Comparison of ENCODE assay signal across 29 mouse cellular contexts in genomic region chr7:139149373-139149772, GRCm38 (mm10).
DNase-seq lines count a peak whose midpoint lies in the region; ATAC-seq and TF ChIP-seq lines count a peak whose summit lies in the region.
"Had no signal": no experiment of that assay in that cellular context is flagged by ENCODE, and none has a peak within 500 bp of the region (broad histone marks: within the 10 kb centered on the region; RNA-seq: fewer than 3 reads in every experiment).

No protein-coding gene starts in this region.

- H3K4me2 ChIP-seq in lung, postnatal 0 days (replicated peaks; ENCODE audit: low read depth, low read length), result no peak overlapping the region
- H3K4me2 ChIP-seq: embryonic facial prominence, embryonic 12.5 days; forebrain, embryonic 15.5 days; liver, embryonic 15.5 days; lung, embryonic 15.5 days; neural tube, embryonic 13.5 days; stomach, embryonic 15.5 days had no signal

- no peaks in the 10 kb centered on the region for H3K27me3 ChIP-seq in lung, postnatal 0 days (replicated peaks; ENCODE audit: insufficient read depth, low read length)
- H3K27me3 ChIP-seq: forebrain, embryonic 15.5 days; lung, embryonic 15.5 days; neural tube, embryonic 13.5 days; stomach, embryonic 15.5 days had no signal

- H3K4me1 ChIP-seq in lung, postnatal 0 days (ENCODE audit: insufficient read depth, low read depth, low read length), result 0 out of 2 replicates have a peak, but pooled peaks cover 2% of the 10 kb centered on the region
- H3K4me1 ChIP-seq: liver, embryonic 15.5 days had no signal

- H3K9me3 ChIP-seq in lung, postnatal 0 days (ENCODE audit: low read length), result no peaks in the 10 kb centered on the region
- H3K9me3 ChIP-seq: embryonic facial prominence, embryonic 12.5 days; forebrain, embryonic 15.5 days; heart, embryonic 10.5 days; limb, embryonic 10.5 days; liver, embryonic 15.5 days; lung, embryonic 15.5 days; neural tube, embryonic 13.5 days; stomach, embryonic 15.5 days had no signal

- H3K36me3 ChIP-seq in lung, postnatal 0 days (ENCODE audit: insufficient read depth, low read length), result no peaks in the 10 kb centered on the region
- H3K36me3 ChIP-seq: embryonic facial prominence, embryonic 12.5 days; forebrain, embryonic 15.5 days; G1E; heart, embryonic 10.5 days; limb, embryonic 10.5 days; liver, embryonic 15.5 days; lung, embryonic 15.5 days; neural tube, embryonic 13.5 days; stomach, embryonic 15.5 days had no signal

- 36% methylated on average over 7 of the region's 7 CpGs for WGBS in lung, postnatal 0 days

- no peak overlapping the region for H3K4me3 ChIP-seq in lung, postnatal 0 days (ENCODE audit: low read depth, low read length)
- H3K4me3 ChIP-seq: embryonic facial prominence, embryonic 12.5 days; forebrain, embryonic 15.5 days; heart, embryonic 10.5 days; limb, embryonic 10.5 days; liver, embryonic 15.5 days; lung, embryonic 15.5 days; myocyte; neural tube, embryonic 13.5 days; stomach, embryonic 15.5 days had no signal

- intact Hi-C loops in left cerebral cortex, postnatal 14 days (cut with DNase I), result no loop called here
- intact Hi-C loops in left cerebral cortex, postnatal 10 days (cut with DNase I), result no loop called here
- intact Hi-C loops in left cerebral cortex, postnatal 25 days (cut with DNase I), result loop anchor here (1.0 kb wide), 1 partner anchor 15 kb away; no protein-coding TSS in a partner anchor

- ATAC-seq in lung, postnatal 0 days, result no peak
- ATAC-seq: forebrain, embryonic 15.5 days; midbrain, embryonic 16.5 days; Patski had no signal

- no peak for TF ChIP-seq EP300 in lung, postnatal 0 days (IDR thresholded peaks at IDR 0.05)

- peak; percentile 63 to 68 for DNase-seq in frontal cortex, adult 2 months (ENCODE audit: extremely low spot score in 1 of 2, low spot score in 1 of 2)
- DNase-seq in frontal cortex, postnatal 25 days (ENCODE audit: low spot score in 2 of 2), result no peak
- DNase-seq in left cerebral cortex, postnatal 14 days (ENCODE audit: low spot score in 2 of 2), result peak; percentile 44 to 61
- no peak for DNase-seq in left cerebral cortex, postnatal 10 days (ENCODE audit: extremely low spot score in 1 of 2, low spot score in 2 of 2)
- peak; percentile 83 for DNase-seq in brain, adult 2 months (ENCODE audit: low read depth, low spot score)
- DNase-seq in left cerebral cortex, postnatal 25 days (ENCODE audit: low spot score in 2 of 2), result peak; percentile 55 to 77
- DNase-seq in lung, postnatal 0 days (ENCODE audit: low spot score), result no peak
- DNase-seq: adrenal gland, postnatal 36 days; B cell, adult 2 months; cerebellum, adult 18-20 months; cerebellum, postnatal 25 days; heart, postnatal 4 days; kidney, adult 11 months; kidney, postnatal 4 days; layer of hippocampus, adult 9-11 months; liver; lung, postnatal 4 days had no signal

- no peak overlapping the region for H3K27ac ChIP-seq in lung, postnatal 0 days (ENCODE audit: low read length)
- H3K27ac ChIP-seq: embryonic facial prominence, embryonic 12.5 days; forebrain, embryonic 15.5 days; heart, embryonic 10.5 days; limb, embryonic 10.5 days; liver, embryonic 15.5 days; lung, embryonic 15.5 days; neural tube, embryonic 13.5 days; stomach, embryonic 15.5 days had no signal

- no peak for TF ChIP-seq CTCF in lung, postnatal 0 days (IDR thresholded peaks at IDR 0.05)

- no peak overlapping the region for H3K9ac ChIP-seq in lung, postnatal 0 days (replicated peaks; ENCODE audit: low read depth)
- H3K9ac ChIP-seq: embryonic facial prominence, embryonic 12.5 days; forebrain, embryonic 15.5 days; liver, embryonic 15.5 days; lung, embryonic 15.5 days; neural tube, embryonic 13.5 days; stomach, embryonic 15.5 days had no signal

Comparison
In these comparisons a context has a peak if more than half of its experiments do, and no peak if none do; other contexts are left out.
1. DNase-seq: peak in frontal cortex, adult 2 months (2 of 2), left cerebral cortex, postnatal 14 days (2 of 2), brain, adult 2 months (single experiment) and left cerebral cortex, postnatal 25 days (2 of 2); none in frontal cortex, postnatal 25 days (0 of 2), left cerebral cortex, postnatal 10 days (0 of 2) and lung, postnatal 0 days (single experiment).